Mouse (Mus musculus): Measurements from ENCODE around the gene Tbc1d16.

Tbc1d16 gene

GRCm38 (mm10) chr11:119236354-119236753 is 8.1 kb upstream of the Tbc1d16 start:
- no peak for DNase-seq (ENCODE audit: low spot score)

GRCm38 (mm10) chr11:119235596-119235995 is 7.3 kb upstream of the Tbc1d16 start:
- DNase-seq (ENCODE audit: low spot score): peak; percentile 84

GRCm38 (mm10) chr11:119234770-119235169 is 6.5 kb upstream of the Tbc1d16 start:
- DNase-seq (ENCODE audit: low spot score): no peak

DNA sequence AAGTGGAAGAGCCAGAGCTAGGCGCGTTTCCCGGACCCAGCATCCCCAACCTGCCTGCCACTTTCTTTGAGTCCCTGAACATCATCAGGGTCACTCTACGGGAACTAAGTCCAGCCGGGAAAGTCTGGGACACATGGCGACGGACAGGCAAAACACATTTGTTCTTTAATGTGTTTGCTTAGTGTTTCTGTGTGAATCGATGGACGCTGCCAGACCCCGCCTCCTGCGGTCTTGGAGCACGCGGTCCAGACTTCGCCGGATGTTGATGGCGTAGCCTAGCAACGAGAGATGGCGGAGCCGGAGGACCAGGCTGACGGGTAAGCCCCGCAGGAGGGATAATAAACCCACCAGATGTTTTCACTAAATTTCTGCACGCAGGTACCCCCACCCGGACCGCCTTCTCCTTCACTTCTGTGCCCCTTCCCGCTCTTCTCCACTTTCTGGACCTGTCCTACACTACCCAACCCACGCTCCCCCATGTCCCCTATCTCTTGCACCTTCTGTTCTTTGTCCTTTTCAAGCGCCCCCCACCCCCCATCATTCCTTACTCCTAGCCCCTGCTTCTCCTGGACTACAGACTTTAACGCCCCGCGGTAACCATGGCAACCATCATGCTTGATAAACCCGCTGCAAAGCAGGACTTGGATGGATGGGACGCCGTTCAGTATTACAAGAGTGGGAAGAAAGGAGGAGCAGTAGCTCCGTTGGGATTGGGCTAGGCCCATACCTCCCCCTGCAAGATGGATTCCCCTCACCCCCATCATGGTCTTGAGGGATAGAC is 737 bp upstream of the Tbc1d16 start:
- DNase-seq (ENCODE audit: low spot score): peak; percentile 83

- DNase-seq (ENCODE audit: low spot score): peak; percentile 46
These were observed 708 bp downstream of the Tbc1d16 start for GRCm38 (mm10) chr11:119227591-119227990.

- no peak for DNase-seq (ENCODE audit: low spot score)
These were observed 2.7 kb downstream of the Tbc1d16 start for GRCm38 (mm10) chr11:119225634-119226033.

DNA sequence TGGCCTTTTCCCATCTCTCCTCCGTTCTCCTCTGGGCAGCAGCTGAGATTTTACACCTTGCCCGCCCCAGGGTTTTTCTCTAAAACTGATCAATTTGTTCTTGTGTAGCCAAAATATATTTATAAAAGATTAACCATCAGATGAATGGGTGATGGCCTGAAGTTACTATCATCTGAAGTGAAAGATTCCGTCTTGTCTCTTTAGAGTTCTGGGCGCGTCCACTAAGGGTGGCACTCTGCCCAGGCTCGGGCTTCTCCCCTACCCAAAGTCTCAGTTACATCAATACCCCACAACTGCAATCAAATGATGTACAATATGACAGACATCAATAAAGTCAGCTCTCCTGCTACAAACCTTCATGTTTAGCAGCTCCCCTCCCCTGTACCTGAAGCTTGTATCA is 3.4 kb downstream of the Tbc1d16 start:
- DNase-seq (ENCODE audit: low spot score): no peak

- DNase-seq (ENCODE audit: low spot score): no peak
These were observed 5.0 kb downstream of the Tbc1d16 start for GRCm38 (mm10) chr11:119223124-119223890.

DNA sequence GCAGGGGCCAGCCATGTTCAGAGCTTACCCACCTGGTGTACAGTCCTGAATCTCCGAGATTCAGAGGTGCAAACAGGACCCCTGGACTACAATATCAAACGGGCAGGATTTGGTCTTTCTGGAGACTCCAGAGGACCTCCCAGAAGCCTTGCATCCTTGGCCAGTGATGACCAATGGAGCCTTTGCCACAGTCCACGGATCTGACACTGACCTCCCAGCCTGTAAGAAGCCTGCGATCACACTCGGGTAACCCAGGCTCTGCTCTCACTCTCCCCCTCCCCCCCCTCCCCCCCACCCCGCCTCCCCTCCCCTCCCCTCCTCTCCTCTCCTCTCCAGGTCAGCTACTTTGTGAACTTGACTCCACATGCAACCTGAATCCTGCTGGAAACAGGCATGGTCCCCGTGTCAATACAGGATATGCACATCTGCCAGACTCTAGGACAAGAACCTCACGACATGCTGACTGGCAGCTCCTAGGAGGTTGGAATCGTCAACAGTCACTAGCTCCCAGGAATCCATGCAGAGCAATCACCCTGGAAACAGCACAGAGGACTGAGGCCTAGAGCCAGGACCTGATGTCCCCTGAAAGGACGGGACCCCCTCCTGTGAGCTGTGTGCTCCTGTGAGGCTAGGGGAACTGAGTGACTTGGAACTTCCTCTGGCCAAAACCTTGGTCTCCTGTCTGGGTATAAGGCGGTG is 6.3 kb downstream of the Tbc1d16 start:
- DNase-seq (ENCODE audit: low spot score): no peak

DNA sequence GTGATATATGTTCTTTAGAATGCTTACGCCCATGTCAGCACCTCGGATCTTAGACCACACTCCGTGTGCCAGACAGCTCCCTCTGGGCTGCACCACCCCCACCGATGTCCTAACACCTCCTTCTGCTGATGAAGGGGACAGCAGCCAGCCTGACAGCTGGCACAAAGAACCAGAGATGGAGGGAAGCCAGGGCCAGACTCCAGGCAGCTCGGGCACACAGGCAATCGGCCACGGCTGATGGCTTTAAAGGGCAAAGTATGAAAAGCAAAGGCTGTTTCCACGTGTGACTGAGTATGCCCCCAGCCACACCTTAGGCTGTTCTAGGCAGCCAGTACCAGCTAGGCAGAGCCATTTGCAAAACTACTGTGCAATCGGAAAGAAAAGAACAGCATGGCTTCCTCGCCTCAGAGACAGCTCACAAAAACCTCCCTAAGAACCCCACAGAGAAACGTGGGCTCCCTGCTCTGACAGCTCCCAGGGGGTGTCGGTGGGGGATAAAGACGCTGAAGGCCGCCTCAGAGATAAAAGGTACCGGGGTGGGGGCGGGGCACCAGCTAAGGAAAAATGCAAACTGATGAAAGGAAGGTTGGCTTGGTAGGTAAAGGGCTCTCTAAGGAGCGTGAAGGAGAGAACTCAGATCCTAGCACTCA is 8.4 kb downstream of the Tbc1d16 start:
- DNase-seq (ENCODE audit: low spot score): peak; percentile 57

DNA sequence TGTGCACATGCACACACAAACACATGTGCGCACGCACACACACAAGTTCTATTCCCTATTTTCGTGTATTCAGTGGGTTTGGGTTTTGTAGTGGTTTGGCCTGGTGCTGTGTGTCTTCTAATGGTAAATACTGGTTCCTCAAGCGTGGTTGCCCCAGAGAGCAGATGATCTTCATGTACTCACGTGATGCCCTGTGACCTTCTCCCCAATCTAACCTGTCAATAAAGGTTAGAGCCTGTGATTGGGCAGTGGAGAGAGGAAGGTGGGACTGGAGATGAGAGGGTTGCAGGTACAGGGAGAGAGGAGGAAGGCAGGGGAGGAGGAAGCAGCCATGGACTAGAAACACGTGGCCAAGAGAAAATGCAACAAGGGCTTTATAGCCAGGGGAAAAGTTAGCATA is 10.4 kb downstream of the Tbc1d16 start:
- no peak for DNase-seq (ENCODE audit: low spot score)

GRCm38 (mm10) chr11:119215905-119216507 is 12.3 kb downstream of the Tbc1d16 start:
- DNase-seq (ENCODE audit: low spot score): peak; percentile 72

DNA sequence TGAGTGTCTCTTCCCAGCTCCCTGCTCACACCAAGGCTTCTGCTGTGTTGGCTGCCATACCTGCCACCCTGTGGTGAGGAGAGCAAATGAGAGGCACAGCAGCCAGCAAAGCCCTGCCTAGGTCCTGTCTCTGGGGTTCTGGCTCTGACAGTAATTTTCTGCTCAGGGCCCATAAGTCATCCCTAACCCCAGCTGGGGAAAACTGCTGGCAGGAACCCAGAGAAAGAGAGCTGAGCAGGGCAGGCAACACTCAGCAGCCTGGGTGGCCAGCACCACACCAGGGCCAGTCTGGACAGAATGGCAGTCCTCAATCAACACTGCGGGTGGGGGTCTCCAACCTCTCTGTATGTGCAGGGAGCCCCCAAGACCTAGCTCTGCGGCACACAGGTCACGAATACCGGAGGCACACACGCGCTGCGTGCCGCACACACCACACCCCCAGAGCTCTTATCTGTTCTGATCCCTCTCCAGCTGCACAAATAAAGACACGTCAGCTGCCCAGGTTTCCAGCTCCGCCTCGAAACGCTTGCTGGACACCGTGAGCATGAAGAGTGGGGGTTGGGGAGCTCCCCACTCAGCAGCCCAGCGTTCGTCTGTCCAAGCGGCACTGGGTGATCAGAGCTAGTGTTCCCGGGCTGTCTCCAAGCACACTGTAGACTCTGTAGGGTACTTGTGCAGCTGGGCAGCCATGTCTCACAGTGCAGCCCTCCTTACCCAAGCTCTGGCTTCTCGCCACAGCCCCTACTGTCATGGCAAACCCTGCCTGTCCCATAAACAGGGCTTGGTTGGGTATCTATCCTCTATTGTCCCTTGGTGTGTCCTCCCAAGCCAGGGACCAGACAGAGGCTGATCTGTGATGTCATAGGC is 13.0 kb downstream of the Tbc1d16 start:
- DNase-seq (ENCODE audit: low spot score): peak; percentile 68

GRCm38 (mm10) chr11:119213166-119213885 is 15.0 kb downstream of the Tbc1d16 start:
- peak; percentile 65 for DNase-seq (ENCODE audit: low spot score)

- no peak for DNase-seq (ENCODE audit: low spot score)
These were observed 16.5 kb downstream of the Tbc1d16 start for GRCm38 (mm10) chr11:119211604-119212309.

DNA sequence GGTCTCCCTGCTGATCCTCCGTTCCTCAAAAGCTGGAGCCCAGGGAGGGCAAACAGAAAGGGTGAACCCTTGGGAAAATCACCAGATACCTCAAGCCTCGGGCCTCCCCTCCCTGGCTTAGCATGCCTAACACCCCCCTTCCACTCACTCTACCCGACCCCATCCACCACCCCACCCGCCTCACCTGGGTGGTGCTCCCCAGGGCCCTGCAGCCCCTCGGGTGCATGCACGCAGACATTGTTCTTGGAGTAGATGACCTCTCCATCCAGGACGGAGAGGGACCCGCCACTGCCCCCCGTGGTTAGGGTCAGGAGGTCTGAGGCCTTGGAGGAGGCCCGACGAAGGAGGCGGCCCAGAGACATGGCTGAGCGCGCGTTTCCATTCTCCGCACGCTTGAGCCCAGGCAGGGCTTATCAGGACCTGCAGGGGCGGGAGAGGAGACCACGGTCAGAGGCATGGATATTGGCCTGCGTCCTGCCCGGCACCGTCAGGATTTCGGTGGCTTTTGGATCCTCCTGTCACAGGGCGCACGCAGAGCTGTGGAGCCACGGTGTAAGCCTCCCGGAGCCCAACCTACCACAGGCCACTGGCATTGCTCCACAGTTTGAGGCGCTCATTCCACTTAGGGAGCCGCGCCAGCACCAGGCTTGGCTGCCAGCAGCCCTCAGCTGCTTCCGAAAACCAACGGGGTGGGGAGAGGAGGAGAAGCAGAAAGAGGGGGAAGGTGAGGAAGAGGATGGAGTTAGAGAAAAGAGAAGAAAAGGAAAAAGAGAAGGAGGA is 17.8 kb downstream of the Tbc1d16 start:
- peak; percentile 74 for DNase-seq (ENCODE audit: low spot score)

- DNase-seq (ENCODE audit: low spot score): peak; percentile 80
These were observed 18.8 kb downstream of the Tbc1d16 start for GRCm38 (mm10) chr11:119209371-119210025.

GRCm38 (mm10) chr11:119208870-119209370 is 19.4 kb downstream of the Tbc1d16 start:
- DNase-seq (ENCODE audit: low spot score): no peak
